8 mouse cellular contexts compared by ENCODE assay signal in genomic region chr4:83417820-83418186, GRCm38 (mm10). TPM values are rescaled to one million over a fixed set of nuclear protein-coding genes. Genes with fewer than 3 reads are reported as not detected.
DNase-seq lines count a peak whose midpoint lies in the region; ATAC-seq and TF ChIP-seq lines count a peak whose summit lies in the region.

No protein-coding gene starts in this region.

- no peaks in the 10 kb centered on the region for H3K9me3 ChIP-seq in heart, embryonic 11.5 days (replicated peaks; ENCODE audit: control insufficient read depth, low read length)
- no peaks in the 10 kb centered on the region for H3K9me3 ChIP-seq in ES-Bruce4 (replicated peaks; ENCODE audit: control insufficient read depth, insufficient read depth, low read length, poor library complexity, severe bottlenecking)
- H3K9me3 ChIP-seq in forebrain, postnatal 0 days (ENCODE audit: low read length), result no peaks in the 10 kb centered on the region
- H3K9me3 ChIP-seq in megakaryocyte, embryonic 14.5 days, result peaks cover 5% of the 10 kb centered on the region

- no peaks in the 10 kb centered on the region for H3K36me3 ChIP-seq in heart, embryonic 11.5 days (ENCODE audit: control insufficient read depth, insufficient read depth, low read length)
- peaks cover 11% of the 10 kb centered on the region for H3K36me3 ChIP-seq in ES-Bruce4 (ENCODE audit: control insufficient read depth, insufficient read depth, low read length, poor library complexity, severe bottlenecking)
- H3K36me3 ChIP-seq in forebrain, postnatal 0 days (ENCODE audit: insufficient read depth), result peaks cover 3% of the 10 kb centered on the region; the same call in 1 of the 2 replicates
- H3K36me3 ChIP-seq in megakaryocyte, embryonic 14.5 days (replicated peaks; ENCODE audit: low read length), result peaks cover 24% of the 10 kb centered on the region

- no peak for TF ChIP-seq CTCF in ES-Bruce4 (IDR thresholded peaks at IDR 0.05; ENCODE audit: low read depth, low read length)
- TF ChIP-seq CTCF in forebrain, postnatal 0 days (IDR thresholded peaks at IDR 0.05; ENCODE audit: low read depth), result no peak

- H3K4me1 ChIP-seq in heart, embryonic 11.5 days (ENCODE audit: control insufficient read depth, insufficient read depth, low read length), result peaks cover 5% of the 10 kb centered on the region; the same call in 1 of the 2 replicates
- H3K4me1 ChIP-seq in ES-Bruce4 (ENCODE audit: control insufficient read depth, insufficient read depth, low read length), result peaks cover 4% of the 10 kb centered on the region
- peaks cover 14% of the 10 kb centered on the region; the same call in 1 of the 2 replicates for H3K4me1 ChIP-seq in forebrain, postnatal 0 days (ENCODE audit: insufficient read depth)
- H3K4me1 ChIP-seq in megakaryocyte, embryonic 14.5 days, result peaks cover 33% of the 10 kb centered on the region

- DNase-seq in heart, adult 8-10 months (ENCODE audit: low spot score), result no peak
- DNase-seq in forebrain, postnatal 0 days, result no peak
- no peak for DNase-seq in c-Kit-positive CD71-positive TER-119-positive erythroid progenitor cells, embryonic 14.5 days (ENCODE audit: low spot score)
- DNase-seq in cerebellum, postnatal 14 days, result no peak
- DNase-seq in MN1 (ENCODE audit: low spot score), result no peak

- ATAC-seq in heart, embryonic 11.5 days (replicated peaks; ENCODE audit: insufficient number of reproducible peaks, low FRiP score, low TSS enrichment), result peak; percentile 4; the same call in 1 of the 2 replicates
- ATAC-seq in forebrain, postnatal 0 days, result peak; percentile 66

- under 1% methylated on average over 30 of the region's 30 CpGs for WGBS in heart, embryonic 11.5 days (ENCODE audit: insufficient replicate concordance)
- WGBS in forebrain, postnatal 0 days, result under 1% methylated on average over 30 of the region's 30 CpGs

- peak overlapping the region; percentile 95 for H3K9ac ChIP-seq in heart, embryonic 11.5 days (ENCODE audit: low read depth, low read length)
- peak overlapping the region; percentile 94 for H3K9ac ChIP-seq in ES-Bruce4 (ENCODE audit: low read depth, poor library complexity, severe bottlenecking)
- H3K9ac ChIP-seq in forebrain, postnatal 0 days, result peak overlapping the region; percentile 85

- peak overlapping the region; percentile 99 for H3K4me3 ChIP-seq in heart, embryonic 11.5 days (ENCODE audit: low read depth, low read length)
- H3K4me3 ChIP-seq in ES-Bruce4 (ENCODE audit: low read depth, low read length), result peak overlapping the region; percentile 91
- peak overlapping the region; percentile 78 for H3K4me3 ChIP-seq in forebrain, postnatal 0 days (ENCODE audit: low read depth, low read length)
- H3K4me3 ChIP-seq in megakaryocyte, embryonic 14.5 days (replicated peaks), result peak overlapping the region; percentile 100

- no peaks in the 10 kb centered on the region for H3K27me3 ChIP-seq in heart, embryonic 11.5 days (ENCODE audit: control insufficient read depth, insufficient read depth, low read length)
- no peaks in the 10 kb centered on the region for H3K27me3 ChIP-seq in ES-Bruce4 (ENCODE audit: control insufficient read depth, insufficient read depth, low read length, poor library complexity, severe bottlenecking)
- no peaks in the 10 kb centered on the region for H3K27me3 ChIP-seq in forebrain, postnatal 0 days (ENCODE audit: insufficient read depth, low read length)
- H3K27me3 ChIP-seq in megakaryocyte, embryonic 14.5 days (replicated peaks), result peaks cover 8% of the 10 kb centered on the region

- peak overlapping the region; percentile 82 for H3K4me2 ChIP-seq in heart, embryonic 11.5 days
- H3K4me2 ChIP-seq in forebrain, postnatal 0 days (ENCODE audit: low read depth), result peak overlapping the region; percentile 58

- TF ChIP-seq EP300 in ES-Bruce4 (IDR thresholded peaks at IDR 0.05; ENCODE audit: insufficient read depth, low read depth, low read length), result no peak

- no peak for TF ChIP-seq POLR2A in ES-Bruce4 (IDR thresholded peaks at IDR 0.05; ENCODE audit: insufficient read depth, low read length)

- peak overlapping the region; percentile 50; the same call in 1 of the 2 replicates for H3K27ac ChIP-seq in heart, embryonic 11.5 days (ENCODE audit: low read depth, low read length)
- peak overlapping the region; percentile 27 for H3K27ac ChIP-seq in ES-Bruce4 (ENCODE audit: insufficient read depth, low read length)
- peak overlapping the region; percentile 91 for H3K27ac ChIP-seq in forebrain, postnatal 0 days (ENCODE audit: low read depth, low read length)

RNA-seq across cellular contexts. Expression of gene Snapc3, which starts 0.3 kb away (rescaled TPM):
- polyA plus RNA-seq in heart, embryonic 11.5 days (2014; fragmentation: Nextera tagmentation; extraction: Ambion mirVana), result 33.2 and 37.7 TPM in 2 replicates
- total RNA-seq in heart, adult 8-10 months (2022), result 10 to 100 TPM; 13.0 to 17.1 (median 16.6) TPM
- polyA plus RNA-seq in ES-Bruce4 (2011; ENCODE audit: insufficient read depth, insufficient read length, low read depth, missing spikeins), result 48.6 and 52.3 TPM in 2 replicates
- 56.6 and 60.9 TPM in 2 replicates for total RNA-seq in forebrain, postnatal 0 days (2014; rRNA removed)
- polyA plus RNA-seq in forebrain, postnatal 0 days (2015; fragmentation: Nextera tagmentation; extraction: Ambion mirVana), result 42.3 and 44.0 TPM in 2 replicates
- 5.9 and 6.8 TPM in 2 replicates for polyA plus RNA-seq in megakaryocyte, embryonic 14.5 days (2012; ENCODE audit: insufficient read depth, low replicate concordance)

Comparison
In these comparisons a context has a peak if more than half of its experiments do, and no peak if none do; other contexts are left out.
1. H3K27ac ChIP-seq: peak in every context shown above with its lines; median percentile 91 in forebrain, postnatal 0 days; 50 in heart, embryonic 11.5 days; 27 in ES-Bruce4.